In genomic region chr5:119971286-119971685, GRCm38 (mm10) we compare ENCODE assay signal across 23 mouse cellular contexts.
DNase-seq lines count a peak whose midpoint lies in the region; ATAC-seq and TF ChIP-seq lines count a peak whose summit lies in the region.
"Had no signal": no experiment of that assay in that cellular context is flagged by ENCODE, and none has a peak within 500 bp of the region (broad histone marks: within the 10 kb centered on the region; RNA-seq: fewer than 3 reads in every experiment).

No protein-coding gene starts in this region.

- no peaks in the 10 kb centered on the region for H3K27me3 ChIP-seq in forebrain, embryonic 14.5 days (replicated peaks; ENCODE audit: control insufficient read depth, insufficient read depth, low read length)
- H3K27me3 ChIP-seq in forebrain, embryonic 13.5 days, result 0 out of 2 replicates have a peak, but pooled peaks cover 4% of the 10 kb centered on the region
- H3K27me3 ChIP-seq in lung, postnatal 0 days (replicated peaks; ENCODE audit: insufficient read depth, low read length), result no peaks in the 10 kb centered on the region
- H3K27me3 ChIP-seq: forebrain, embryonic 12.5 days had no signal

- H3K36me3 ChIP-seq in forebrain, embryonic 14.5 days (ENCODE audit: control insufficient read depth, insufficient read depth, low read length), result no peaks in the 10 kb centered on the region
- H3K36me3 ChIP-seq in forebrain, embryonic 13.5 days (ENCODE audit: poor library complexity, severe bottlenecking), result no peaks in the 10 kb centered on the region
- no peaks in the 10 kb centered on the region for H3K36me3 ChIP-seq in lung, postnatal 0 days (ENCODE audit: insufficient read depth, low read length)
- H3K36me3 ChIP-seq: embryonic facial prominence, embryonic 10.5 days; forebrain, embryonic 12.5 days; limb, embryonic 10.5 days had no signal

- intact Hi-C loops in left cerebral cortex, postnatal 14 days (cut with DNase I), result no loop called here

- no peak overlapping the region for H3K27ac ChIP-seq in forebrain, embryonic 14.5 days (ENCODE audit: low read depth, low read length)
- no peak overlapping the region for H3K27ac ChIP-seq in forebrain, embryonic 13.5 days
- H3K27ac ChIP-seq in lung, postnatal 0 days (ENCODE audit: low read length), result no peak overlapping the region
- H3K27ac ChIP-seq: embryonic facial prominence, embryonic 10.5 days; forebrain, embryonic 12.5 days; limb, embryonic 10.5 days; stomach, postnatal 0 days had no signal

- no peak overlapping the region for H3K9ac ChIP-seq in forebrain, embryonic 14.5 days (ENCODE audit: low read length)
- no peak overlapping the region for H3K9ac ChIP-seq in forebrain, embryonic 13.5 days
- H3K9ac ChIP-seq in lung, postnatal 0 days (replicated peaks; ENCODE audit: low read depth), result no peak overlapping the region
- H3K9ac ChIP-seq: forebrain, embryonic 12.5 days; liver, postnatal 0 days had no signal

- DNase-seq in forebrain, embryonic 14.5 days (ENCODE audit: low spot score), result peak; percentile 9
- DNase-seq in left cerebral cortex, postnatal 14 days (ENCODE audit: low spot score in 2 of 2), result peak; percentile 35 to 59
- no peak for DNase-seq in left cerebral cortex, adult 11 months (ENCODE audit: low spot score)
- DNase-seq in retina, postnatal 1 day, result peak; percentile 83
- peak; percentile 19 for DNase-seq in right cerebral cortex, postnatal 4 days
- DNase-seq in adrenal gland, adult 2 months, result no peak
- no peak for DNase-seq in lung, postnatal 0 days (ENCODE audit: low spot score)
- DNase-seq: adrenal gland, postnatal 36 days; cerebellum, adult 9-10 months; heart, postnatal 10 days; kidney, adult 2 months; kidney, postnatal 14 days; liver, postnatal 0 days; lung, postnatal 14 days had no signal

- no peak for TF ChIP-seq EP300 in lung, postnatal 0 days (IDR thresholded peaks at IDR 0.05)

- TF ChIP-seq CTCF in lung, postnatal 0 days (IDR thresholded peaks at IDR 0.05), result no peak

- H3K4me2 ChIP-seq in forebrain, embryonic 14.5 days (ENCODE audit: low read length), result no peak overlapping the region
- H3K4me2 ChIP-seq in forebrain, embryonic 13.5 days, result no peak overlapping the region
- H3K4me2 ChIP-seq in lung, postnatal 0 days (replicated peaks; ENCODE audit: low read depth, low read length), result no peak overlapping the region
- H3K4me2 ChIP-seq: forebrain, embryonic 12.5 days; heart, embryonic 11.5 days had no signal

- H3K4me1 ChIP-seq in forebrain, embryonic 14.5 days (ENCODE audit: control insufficient read depth, insufficient read depth, low read length), result no peaks in the 10 kb centered on the region
- H3K4me1 ChIP-seq in forebrain, embryonic 13.5 days, result peaks cover 9% of the 10 kb centered on the region; the same call in 1 of the 2 replicates
- H3K4me1 ChIP-seq in lung, postnatal 0 days (ENCODE audit: insufficient read depth, low read depth, low read length), result 0 out of 2 replicates have a peak, but pooled peaks cover 3% of the 10 kb centered on the region
- H3K4me1 ChIP-seq: megakaryocyte, embryonic 14.5 days had no signal

- H3K4me3 ChIP-seq in forebrain, embryonic 14.5 days (ENCODE audit: low read depth, low read length), result no peak overlapping the region
- no peak overlapping the region for H3K4me3 ChIP-seq in forebrain, embryonic 13.5 days
- no peak overlapping the region for H3K4me3 ChIP-seq in lung, postnatal 0 days (ENCODE audit: low read depth, low read length)
- H3K4me3 ChIP-seq: embryonic facial prominence, embryonic 10.5 days; forebrain, embryonic 12.5 days; limb, embryonic 10.5 days; megakaryocyte, embryonic 14.5 days had no signal

- H3K9me3 ChIP-seq in forebrain, embryonic 14.5 days (replicated peaks; ENCODE audit: control insufficient read depth, low read length), result no peaks in the 10 kb centered on the region
- H3K9me3 ChIP-seq in forebrain, embryonic 13.5 days (replicated peaks), result no peaks in the 10 kb centered on the region
- H3K9me3 ChIP-seq in lung, postnatal 0 days (ENCODE audit: low read length), result no peaks in the 10 kb centered on the region
- H3K9me3 ChIP-seq: embryonic facial prominence, embryonic 10.5 days; forebrain, embryonic 12.5 days; limb, embryonic 10.5 days; megakaryocyte, embryonic 14.5 days had no signal

- WGBS in forebrain, embryonic 14.5 days, result 85% methylated on average over 16 of the region's 16 CpGs
- 84% methylated on average over 16 of the region's 16 CpGs for WGBS in forebrain, embryonic 13.5 days
- WGBS in lung, postnatal 0 days, result 84% methylated on average over 16 of the region's 16 CpGs

- ATAC-seq in forebrain, embryonic 14.5 days, result no peak
- no peak for ATAC-seq in forebrain, embryonic 13.5 days
- ATAC-seq in lung, postnatal 0 days, result no peak
- ATAC-seq: activated CD4-positive, CD25-positive, alpha-beta regulatory T cell, adult 4 months; inflammation-experienced regulatory T-cells, adult 6 months; liver, postnatal 0 days had no signal

Comparison
In these comparisons a context has a peak if more than half of its experiments do, and no peak if none do; other contexts are left out.
1. DNase-seq: peak in forebrain, embryonic 14.5 days (single experiment), left cerebral cortex, postnatal 14 days (2 of 2), retina, postnatal 1 day (single experiment) and right cerebral cortex, postnatal 4 days (single experiment); none in left cerebral cortex, adult 11 months (single experiment), adrenal gland, adult 2 months (single experiment) and lung, postnatal 0 days (single experiment).